Mouse (Mus musculus) stomach, embryonic 16.5 days (tissue): Measurements from ENCODE around the gene Bcl2l13. TPM values are rescaled to one million over a fixed set of nuclear protein-coding genes. Genes with fewer than 3 reads are reported as not detected.
"Not testable (repeated sequence)": the region's sequence is repeated elsewhere in the genome, so short reads cannot be mapped to it uniquely, and the experiment has no call there.

Experiments
- ATAC-seq: fragments of 200-750 bp; cut with Nextera tagmentation; 2 replicates; pipeline ENCODE4 v1.8.0; 2017; ENCODE audit warnings: moderate number of reproducible peaks, moderate TSS enrichment; ENCODE audit not compliant: insufficient read depth, low FRiP score
- H3K27ac ChIP-seq: fragments of 300-500 bp; sonication (generic); 2 replicates; pipeline ENCODE4 v1.5.1; 2014; ENCODE audit warnings: low read length
- H3K27me3 ChIP-seq: fragments of 300-500 bp; sonication (generic); 2 replicates; pipeline ENCODE4 v1.6.1; 2014; ENCODE audit warnings: low read length, control low read depth, mixed read lengths; ENCODE audit not compliant: control insufficient read depth, insufficient read depth
- H3K36me3 ChIP-seq: fragments of 300-500 bp; sonication (generic); 2 replicates; pipeline ENCODE4 v1.6.1; 2014; ENCODE audit warnings: low read length; ENCODE audit not compliant: control insufficient read depth, insufficient read depth
- H3K4me1 ChIP-seq: fragments of 300-500 bp; sonication (generic); 2 replicates; pipeline ENCODE4 v1.6.1; 2014; ENCODE audit warnings: low read length, control low read depth, mixed read lengths; ENCODE audit not compliant: control insufficient read depth, insufficient read depth
- H3K4me2 ChIP-seq: fragments of 300-500 bp; sonication (generic); 2 replicates; pipeline ENCODE4 v1.6.1; 2014; ENCODE audit warnings: low read depth, low read length, mixed read lengths
- H3K4me3 ChIP-seq: fragments of 300-500 bp; sonication (generic); replicated peaks from 2 replicates; pipeline ENCODE4 v1.5.1; 2014; ENCODE audit warnings: mild to moderate bottlenecking, low read length
- H3K9ac ChIP-seq: fragments of 300-500 bp; sonication (generic); 2 replicates; pipeline ENCODE4 v1.6.1; 2014; ENCODE audit warnings: low read length
- H3K9me3 ChIP-seq: fragments of 300-500 bp; sonication (generic); replicated peaks from 2 replicates; pipeline ENCODE4 v1.6.1; 2016; ENCODE audit warnings: low read length, control low read depth; ENCODE audit not compliant: control insufficient read depth
- WGBS: fragments of 180-500 bp; shearing (Covaris S2); extraction: QIAGEN DNeasy Blood & Tissue Kit; methylation state at CpG from one replicate; pipeline ENCODE4 v1.1.7; 2014; 5-methylcytosine and 5-hydroxymethylcytosine counted together
- polyA plus RNA-seq: library from polyadenylated mRNA; unstranded; fragments of >200 nt; fragmentation: Nextera tagmentation; extraction: Ambion mirVana; gene quantifications from 2 replicates; pipeline ENCODE4 v1.2.1, GENCODE M21; 2015

Bcl2l13 gene
- polyA plus RNA-seq, 1 experiment from 2014 or later, result 29.6 TPM

DNA sequence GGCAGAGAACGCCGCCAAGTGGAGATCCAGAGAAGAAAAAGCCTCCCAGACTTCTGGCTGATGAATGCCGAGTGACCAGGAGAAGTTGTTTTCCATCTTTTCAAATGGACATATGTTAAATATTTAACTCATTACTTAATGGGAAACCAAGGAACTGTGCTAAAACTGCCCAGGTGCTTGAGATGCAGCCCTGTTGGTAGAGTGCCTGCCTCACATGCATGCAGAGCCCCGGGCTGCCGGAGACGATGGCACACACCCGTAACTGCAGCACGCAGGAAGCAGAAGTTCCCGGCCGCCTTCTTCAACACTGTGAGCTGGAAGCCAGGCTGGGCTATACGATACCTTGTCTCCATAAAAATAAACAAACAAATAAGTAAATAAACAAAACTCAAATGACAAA lies 67.9 kb downstream of the Bcl2l13 start:
- Histone ChIP-seq H3K4me3 (no peak overlapping the region), H3K9me3 (no peaks in the 10 kb centered on the region), H3K4me1 (no peaks in the 10 kb centered on the region; the same call in 1 of the 2 replicates), H3K27me3 (no peaks in the 10 kb centered on the region), H3K27ac (no peak overlapping the region), H3K4me2 (no peak overlapping the region), H3K9ac (no peak overlapping the region), H3K36me3 (no peaks in the 10 kb centered on the region)
- 82% methylated on average over 11 of the region's 11 CpGs for WGBS
- ATAC-seq, result no peak; the same call in 1 of the 2 replicates

DNA sequence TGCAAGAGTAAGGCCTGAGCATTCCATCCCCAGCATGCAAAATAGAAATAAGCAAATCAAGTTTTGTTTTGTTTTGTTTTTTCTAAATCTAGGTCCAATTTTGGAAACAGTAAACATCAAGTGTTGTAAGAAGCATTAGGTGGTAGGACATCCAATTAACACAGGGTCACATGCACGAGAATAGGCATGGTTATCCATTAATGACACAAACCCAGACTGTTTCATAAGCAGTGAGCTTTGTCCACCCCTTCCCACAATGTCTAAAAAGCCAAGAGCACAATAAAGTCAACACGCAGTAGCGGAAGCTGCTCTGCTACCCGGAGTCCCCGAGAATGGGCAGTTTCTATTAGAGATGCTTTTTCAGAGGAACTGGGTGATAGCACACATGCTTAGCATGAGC lies 69.1 kb downstream of the Bcl2l13 start:
- no peaks in the 10 kb centered on the region; the same call in 1 of the 2 replicates for H3K4me1 ChIP-seq
- H3K9me3 ChIP-seq, result no peaks in the 10 kb centered on the region
- H3K9ac ChIP-seq, result no peak overlapping the region
- H3K27ac ChIP-seq, result no peak overlapping the region
- H3K36me3 ChIP-seq, result no peaks in the 10 kb centered on the region
- H3K4me3 ChIP-seq, result no peak overlapping the region
- 83% methylated on average over 5 of the region's 5 CpGs for WGBS
- ATAC-seq, result no peak
- H3K4me2 ChIP-seq, result no peak overlapping the region
- H3K27me3 ChIP-seq, result no peaks in the 10 kb centered on the region

DNA sequence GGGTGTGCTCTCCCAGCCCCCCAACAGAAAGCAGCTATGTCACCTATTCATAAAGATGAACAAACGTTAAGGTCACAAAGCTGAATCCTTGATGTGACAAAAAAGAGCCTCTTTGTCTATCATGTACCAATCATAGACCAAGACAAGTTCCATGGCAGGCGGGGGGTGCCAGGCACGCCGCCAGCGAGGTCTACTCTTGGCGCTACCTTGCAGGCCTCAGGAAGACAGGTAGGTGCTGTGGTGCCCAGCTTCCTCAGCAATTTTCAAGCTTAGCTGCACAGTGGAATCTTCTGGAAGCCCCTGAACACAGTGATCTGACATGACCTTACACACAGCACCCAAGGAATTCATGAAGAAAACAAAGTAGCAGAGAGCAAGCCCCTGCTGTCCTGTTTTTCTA lies 70.5 kb downstream of the Bcl2l13 start:
- no peak overlapping the region for H3K4me2 ChIP-seq
- no peaks in the 10 kb centered on the region for H3K36me3 ChIP-seq
- H3K9me3 ChIP-seq, result no peaks in the 10 kb centered on the region
- H3K27ac ChIP-seq, result no peak overlapping the region
- no peaks in the 10 kb centered on the region for H3K27me3 ChIP-seq
- H3K9ac ChIP-seq, result no peak overlapping the region
- 90% methylated on average over 6 of the region's 6 CpGs for whole genome bisulfite sequencing
- H3K4me3 ChIP-seq, result no peak overlapping the region
- H3K4me1 ChIP-seq, result no peaks in the 10 kb centered on the region; the same call in 1 of the 2 replicates
- ATAC-seq, result no peak

DNA sequence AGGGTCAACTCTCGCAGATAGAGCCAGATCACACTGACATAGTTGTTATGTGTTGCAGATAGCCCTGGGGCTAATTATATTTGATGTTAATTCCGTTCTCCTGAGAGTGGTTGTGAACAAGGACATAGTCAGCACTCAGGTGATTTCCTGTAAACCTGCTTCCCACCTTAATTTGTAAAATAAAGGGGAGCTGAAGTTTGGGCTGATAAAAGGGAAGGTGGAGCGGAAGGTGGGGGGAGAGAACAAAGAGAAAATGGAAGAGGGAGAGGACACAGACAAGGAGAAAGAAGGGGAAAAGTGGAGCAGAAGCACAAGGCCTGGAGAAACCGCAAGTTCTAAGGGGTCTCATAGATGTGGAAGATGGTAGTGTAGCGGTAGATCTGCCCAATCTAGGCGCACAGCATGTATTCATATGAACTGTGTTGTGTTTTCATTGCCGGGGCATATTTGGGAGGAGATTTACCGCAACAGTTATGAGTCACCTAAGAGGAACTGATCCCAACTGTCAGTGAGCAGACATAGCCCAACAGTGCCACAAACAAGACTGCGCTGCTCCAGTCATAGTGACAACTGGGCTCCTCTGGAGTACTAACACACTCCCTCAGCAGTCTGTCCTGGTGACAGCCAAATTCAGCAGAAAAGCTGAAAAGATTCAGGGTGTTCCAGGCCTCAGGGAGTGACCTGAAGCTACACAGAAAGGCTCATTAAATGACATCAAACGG lies 72.0 kb downstream of the Bcl2l13 start:
- ATAC-seq, H3K9ac ChIP-seq, H3K4me3 ChIP-seq, H3K9me3 ChIP-seq, H3K4me1 ChIP-seq, H3K4me2 ChIP-seq, H3K36me3 ChIP-seq, H3K27me3 ChIP-seq, H3K27ac ChIP-seq: not testable (repeated sequence)
- 88% methylated on average over 9 of the region's 10 CpGs for WGBS

DNA sequence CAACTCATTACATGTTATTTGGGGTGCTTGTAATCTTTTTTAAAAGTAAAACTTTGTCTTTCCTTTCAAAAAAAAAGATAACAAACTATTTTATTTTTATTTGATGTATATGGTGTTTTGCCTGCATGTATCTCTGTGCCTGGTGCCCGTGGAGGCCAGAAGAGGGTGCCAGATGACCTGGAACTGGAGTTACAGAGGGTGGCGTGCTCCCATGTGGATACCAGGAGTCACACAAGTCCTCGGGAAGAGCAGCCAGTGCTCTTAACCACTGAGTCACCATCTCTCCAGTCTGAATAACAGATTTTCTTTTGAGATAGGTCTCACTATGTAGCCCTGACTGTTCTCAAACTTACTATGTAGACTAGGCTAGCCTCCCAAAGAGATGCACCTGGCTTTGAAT lies 73.5 kb downstream of the Bcl2l13 start:
- H3K36me3 ChIP-seq, result no peaks in the 10 kb centered on the region
- WGBS, result 80% methylated on average over 3 of the region's 3 CpGs
- ATAC-seq, result no peak
- no peaks in the 10 kb centered on the region; the same call in 1 of the 2 replicates for H3K4me1 ChIP-seq
- H3K9ac ChIP-seq, result no peak overlapping the region
- H3K27ac ChIP-seq, result no peak overlapping the region
- H3K9me3 ChIP-seq, result no peaks in the 10 kb centered on the region
- no peak overlapping the region for H3K4me3 ChIP-seq
- H3K4me2 ChIP-seq, result no peak overlapping the region
- no peaks in the 10 kb centered on the region for H3K27me3 ChIP-seq

DNA sequence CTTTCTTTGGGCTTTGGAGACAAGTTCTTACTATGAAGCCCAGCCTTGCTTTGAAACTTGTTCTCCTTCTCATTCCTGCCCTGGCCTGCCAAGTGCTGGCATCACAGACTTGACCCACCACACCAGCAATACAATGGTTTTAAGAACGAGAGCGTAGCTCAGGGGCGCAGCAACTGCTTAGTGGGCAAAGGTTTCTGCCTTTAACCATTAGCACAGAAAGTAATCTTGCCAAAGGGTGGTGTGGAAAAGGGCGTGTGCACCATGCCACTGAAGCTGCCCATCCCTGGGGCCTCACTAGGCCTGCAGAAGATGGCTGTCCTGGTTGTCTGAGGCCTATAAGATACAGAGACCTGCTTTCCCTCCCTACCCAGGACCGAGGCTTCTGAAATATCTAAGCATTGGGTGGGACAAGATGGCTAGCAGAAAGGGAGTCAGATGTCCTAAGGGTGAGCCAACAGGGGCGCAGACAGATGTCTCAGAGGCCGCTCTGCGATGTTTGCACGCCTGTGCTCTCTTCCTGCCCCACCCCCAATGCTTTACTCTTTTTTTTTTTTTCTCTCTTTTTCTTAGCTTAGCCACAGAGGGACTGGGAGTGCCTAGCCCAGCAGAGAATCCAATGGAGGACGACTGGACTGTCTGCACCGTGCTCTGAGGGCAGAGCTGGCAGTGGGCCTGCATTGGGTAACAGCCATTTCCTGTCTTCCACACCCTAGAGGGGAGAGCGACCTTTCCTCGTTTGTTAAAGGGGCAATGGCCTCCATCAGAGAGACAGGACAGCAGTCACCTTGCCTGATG lies 75.4 kb downstream of the Bcl2l13 start:
- H3K27me3 ChIP-seq, result no peaks in the 10 kb centered on the region
- ATAC-seq, result no peak
- WGBS, result 62% methylated on average over 13 of the region's 13 CpGs

DNA sequence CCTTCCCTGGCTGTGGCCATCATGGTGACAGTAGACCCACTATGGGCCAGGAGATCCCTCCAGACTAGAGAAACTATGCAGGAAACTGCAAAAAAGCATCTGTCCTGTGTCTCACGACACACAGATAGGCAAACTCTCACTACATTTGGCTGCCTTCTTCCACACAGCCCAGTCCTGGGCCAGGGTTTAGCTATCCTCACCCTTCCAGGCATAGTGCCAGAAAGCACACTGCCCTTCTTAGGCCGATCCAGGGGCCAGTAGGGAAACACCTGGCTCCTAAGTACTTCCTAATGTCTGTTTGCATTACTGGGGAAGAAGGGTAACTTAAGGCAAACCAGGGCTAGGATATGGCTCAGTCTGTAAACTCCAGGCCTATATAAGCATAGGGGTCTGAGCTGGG lies 76.9 kb downstream of the Bcl2l13 start:
- 37% methylated on average over 2 of the region's 2 CpGs for WGBS
- Histone ChIP-seq H3K4me3 (no peak overlapping the region), H3K27me3 (no peaks in the 10 kb centered on the region), H3K9ac (no peak overlapping the region), H3K9me3 (no peaks in the 10 kb centered on the region), H3K36me3 (no peaks in the 10 kb centered on the region), H3K4me1 (peaks cover 13% of the 10 kb centered on the region), H3K27ac (no peak overlapping the region), H3K4me2 (no peak overlapping the region)
- no peak for ATAC-seq

More for the DNA sequence above, 75.4 kb downstream of the Bcl2l13 start:
- no peaks in the 10 kb centered on the region for H3K36me3 ChIP-seq
- H3K4me3 ChIP-seq, result no peak overlapping the region
- no peaks in the 10 kb centered on the region for H3K9me3 ChIP-seq
- H3K27ac ChIP-seq, result no peak overlapping the region
- peaks cover 10% of the 10 kb centered on the region for H3K4me1 ChIP-seq
- no peak overlapping the region for H3K4me2 ChIP-seq
- no peak overlapping the region for H3K9ac ChIP-seq

DNA sequence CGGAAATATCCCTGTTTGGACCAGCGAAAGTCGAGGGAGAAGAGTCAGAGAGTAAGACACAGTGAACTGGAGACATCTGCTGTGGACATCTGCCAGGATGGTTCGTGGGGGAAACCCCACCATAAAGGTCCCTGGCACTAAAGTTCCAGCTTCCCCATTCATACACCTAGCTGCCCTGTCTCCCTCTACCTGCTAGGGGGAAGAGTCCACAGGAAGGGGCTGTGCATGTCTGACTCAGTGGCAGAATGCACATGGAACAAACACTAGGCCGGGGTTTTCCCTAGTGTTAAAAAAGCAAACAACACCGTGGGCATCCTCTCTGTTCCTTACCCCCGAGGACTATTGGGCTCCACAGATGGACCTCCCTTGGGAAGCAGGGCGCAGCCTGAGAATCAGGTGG lies 77.8 kb downstream of the Bcl2l13 start:
- Histone ChIP-seq H3K4me1 (peaks cover 13% of the 10 kb centered on the region), H3K9ac (no peak overlapping the region), H3K36me3 (no peaks in the 10 kb centered on the region), H3K27ac (no peak overlapping the region), H3K4me2 (no peak overlapping the region), H3K9me3 (no peaks in the 10 kb centered on the region), H3K27me3 (no peaks in the 10 kb centered on the region), H3K4me3 (no peak overlapping the region)
- 83% methylated on average over 8 of the region's 8 CpGs for WGBS
- ATAC-seq, result no peak

DNA sequence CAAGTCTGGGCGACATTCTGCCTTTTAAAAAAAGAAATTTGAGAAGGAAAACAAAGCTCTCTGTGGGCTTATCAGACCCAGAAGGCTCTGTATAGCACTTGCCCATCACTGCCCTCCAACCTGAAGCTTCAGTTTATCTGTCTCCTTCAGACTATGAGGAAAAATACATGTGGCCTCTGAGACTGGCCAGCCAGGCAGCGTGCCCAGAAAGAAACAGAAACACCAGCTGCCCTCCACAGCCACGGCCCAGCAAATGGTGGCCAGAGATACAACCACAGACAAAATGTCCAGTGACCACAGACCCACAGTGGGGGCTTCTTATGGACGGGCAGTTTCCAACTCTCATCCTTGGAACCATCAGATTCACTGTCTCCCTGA lies 78.5 kb downstream of the Bcl2l13 start:
- no peak overlapping the region for H3K4me2 ChIP-seq
- H3K4me3 ChIP-seq, result no peak overlapping the region
- no peak overlapping the region for H3K9ac ChIP-seq
- peaks cover 13% of the 10 kb centered on the region for H3K4me1 ChIP-seq
- H3K27ac ChIP-seq, result no peak overlapping the region
- no peaks in the 10 kb centered on the region for H3K36me3 ChIP-seq
- no peaks in the 10 kb centered on the region for H3K9me3 ChIP-seq
- WGBS, result 71% methylated on average over 4 of the region's 4 CpGs
- H3K27me3 ChIP-seq, result no peaks in the 10 kb centered on the region
- ATAC-seq, result no peak
